Mouse (Mus musculus): ENCODE measurements at regions not wholly inside any gene's neighbourhood (a gene's known extent, or its start where the extent isn't known, plus 50 kb on each side); places are given as distances from the start of the nearest gene placed in this dataset.

DNA sequence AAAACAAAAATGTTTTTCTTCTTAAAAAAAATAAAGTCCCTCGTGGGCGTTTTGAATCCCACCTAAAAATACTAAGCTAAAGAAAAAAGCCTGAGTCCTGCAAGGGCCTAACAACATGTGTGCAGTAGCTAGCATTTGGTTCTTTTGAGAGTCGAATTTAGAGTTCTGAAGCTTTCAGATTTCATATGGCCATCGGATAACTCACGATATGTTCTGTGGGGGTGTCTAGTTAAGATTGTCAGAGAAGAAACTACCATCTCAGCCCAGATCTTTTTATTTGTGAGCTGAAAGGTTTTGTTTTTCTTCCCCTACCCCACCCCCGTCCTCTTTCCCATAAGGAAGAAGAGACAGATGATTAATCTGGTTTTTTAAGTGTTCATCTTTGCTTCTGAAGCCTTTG is 327.8 kb downstream of the Slc4a3 start:
- Histone ChIP-seq H3K4me3 (replicated peaks) (no peak overlapping the region), H3K27me3 (replicated peaks) (no peaks in the 10 kb centered on the region), H3K4me1 (no peaks in the 10 kb centered on the region), H3K36me3 (replicated peaks; ENCODE audit: low read length) (no peaks in the 10 kb centered on the region), H3K9me3 (peaks cover 21% of the 10 kb centered on the region)
- TF ChIP-seq FLI1 (IDR thresholded peaks at IDR 0.05; ENCODE audit: low read length) (no peak), GATA1 (IDR thresholded peaks at IDR 0.05; ENCODE audit: borderline replicate concordance, low read length) (no peak)

DNA sequence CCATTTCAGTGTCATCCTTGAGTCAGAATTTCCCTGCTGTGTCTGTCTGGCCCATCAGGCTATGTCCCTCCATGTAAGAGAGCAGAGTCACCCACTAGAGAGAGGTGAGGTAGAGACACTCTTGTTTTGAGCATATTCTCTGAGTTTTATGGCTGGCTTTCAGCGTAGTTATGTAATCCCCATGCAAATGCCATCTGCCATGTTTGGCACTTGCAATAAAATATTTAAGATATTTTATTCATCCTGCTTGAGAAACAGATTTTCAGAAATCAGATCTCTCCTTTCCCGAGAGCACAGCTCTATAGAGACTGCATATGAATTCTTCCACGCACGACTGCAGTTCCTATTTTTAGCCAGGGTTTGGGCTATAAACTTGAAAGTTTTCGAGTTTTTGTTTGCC is 331.1 kb downstream of the Slc4a3 start:
- peaks cover 8% of the 10 kb centered on the region for H3K9me3 ChIP-seq
- H3K4me3 ChIP-seq (replicated peaks): no peak overlapping the region
- H3K4me1 ChIP-seq: no peaks in the 10 kb centered on the region
- H3K27me3 ChIP-seq (replicated peaks): no peaks in the 10 kb centered on the region
- H3K36me3 ChIP-seq (replicated peaks; ENCODE audit: low read length): no peaks in the 10 kb centered on the region
- TF ChIP-seq GATA1 (IDR thresholded peaks at IDR 0.05; ENCODE audit: borderline replicate concordance, low read length): no peak
- no peak for TF ChIP-seq FLI1 (IDR thresholded peaks at IDR 0.05; ENCODE audit: low read length)

DNA sequence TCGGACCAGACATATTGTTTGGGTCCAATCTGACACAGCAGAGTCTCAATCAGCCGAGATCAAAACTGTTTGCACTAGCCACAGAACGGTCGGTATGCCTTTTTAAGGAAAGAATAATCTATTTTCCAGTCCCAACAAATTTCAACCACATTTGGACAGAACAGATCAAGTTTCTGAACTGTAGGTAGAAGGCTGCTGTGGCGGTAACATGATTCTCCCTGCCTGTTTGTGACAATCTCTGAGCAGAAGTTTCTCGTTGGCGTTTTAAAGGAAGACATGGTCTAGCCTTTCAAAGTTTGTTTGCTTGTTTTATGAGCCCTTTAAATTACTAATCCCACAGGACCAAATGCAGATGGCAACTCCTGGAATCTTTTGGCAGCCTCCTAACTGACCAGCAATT is 339.6 kb downstream of the Slc4a3 start:
- no peak for TF ChIP-seq GATA1 (IDR thresholded peaks at IDR 0.05; ENCODE audit: borderline replicate concordance, low read length)
- no peak for TF ChIP-seq FLI1 (IDR thresholded peaks at IDR 0.05; ENCODE audit: low read length)
- peaks cover 4% of the 10 kb centered on the region; the same call in 1 of the 2 replicates for H3K9me3 ChIP-seq
- no peak overlapping the region for H3K4me3 ChIP-seq (replicated peaks)
- no peaks in the 10 kb centered on the region for H3K4me1 ChIP-seq
- no peaks in the 10 kb centered on the region for H3K36me3 ChIP-seq (replicated peaks; ENCODE audit: low read length)
- H3K27me3 ChIP-seq (replicated peaks): no peaks in the 10 kb centered on the region

DNA sequence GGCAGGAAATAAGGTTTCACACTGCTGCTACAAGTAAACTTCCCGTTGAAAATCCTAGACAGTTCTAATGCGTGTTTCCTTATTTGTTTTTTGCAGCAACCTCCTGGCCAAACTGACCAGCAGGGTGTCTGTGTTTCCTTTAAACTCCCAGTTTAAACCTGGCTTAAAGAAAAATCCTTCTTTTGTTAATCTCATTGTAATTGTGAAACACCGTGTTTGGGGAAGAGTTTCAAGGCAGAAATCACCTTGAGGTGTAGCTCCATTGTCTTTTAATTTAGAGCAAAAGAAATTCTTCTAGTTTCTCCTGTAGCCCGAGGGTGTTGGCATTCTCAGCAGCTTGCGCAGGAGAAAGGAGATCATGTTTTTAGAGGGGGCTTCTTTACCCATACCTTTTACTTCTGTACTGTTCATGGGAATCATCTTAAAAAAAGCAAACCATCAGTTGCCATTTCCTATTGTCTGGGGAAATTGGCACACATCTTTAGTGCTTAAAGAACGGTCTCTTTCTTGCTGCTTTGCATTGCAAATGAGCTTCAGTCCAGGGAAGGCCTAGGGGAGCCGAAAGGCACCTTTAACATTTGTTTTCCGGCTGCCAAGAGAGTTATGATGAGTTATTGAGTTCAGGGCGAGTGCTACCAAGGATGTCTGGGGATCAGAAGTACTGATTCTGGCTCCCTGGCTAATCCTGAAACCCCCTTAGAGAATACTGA is 342.6 kb downstream of the Slc4a3 start:
- Histone ChIP-seq H3K4me1 (no peaks in the 10 kb centered on the region), H3K27me3 (replicated peaks) (no peaks in the 10 kb centered on the region), H3K4me3 (replicated peaks) (no peak overlapping the region), H3K36me3 (replicated peaks; ENCODE audit: low read length) (no peaks in the 10 kb centered on the region), H3K9me3 (peaks cover 27% of the 10 kb centered on the region)
- no peak for TF ChIP-seq FLI1 (IDR thresholded peaks at IDR 0.05; ENCODE audit: low read length)

DNA sequence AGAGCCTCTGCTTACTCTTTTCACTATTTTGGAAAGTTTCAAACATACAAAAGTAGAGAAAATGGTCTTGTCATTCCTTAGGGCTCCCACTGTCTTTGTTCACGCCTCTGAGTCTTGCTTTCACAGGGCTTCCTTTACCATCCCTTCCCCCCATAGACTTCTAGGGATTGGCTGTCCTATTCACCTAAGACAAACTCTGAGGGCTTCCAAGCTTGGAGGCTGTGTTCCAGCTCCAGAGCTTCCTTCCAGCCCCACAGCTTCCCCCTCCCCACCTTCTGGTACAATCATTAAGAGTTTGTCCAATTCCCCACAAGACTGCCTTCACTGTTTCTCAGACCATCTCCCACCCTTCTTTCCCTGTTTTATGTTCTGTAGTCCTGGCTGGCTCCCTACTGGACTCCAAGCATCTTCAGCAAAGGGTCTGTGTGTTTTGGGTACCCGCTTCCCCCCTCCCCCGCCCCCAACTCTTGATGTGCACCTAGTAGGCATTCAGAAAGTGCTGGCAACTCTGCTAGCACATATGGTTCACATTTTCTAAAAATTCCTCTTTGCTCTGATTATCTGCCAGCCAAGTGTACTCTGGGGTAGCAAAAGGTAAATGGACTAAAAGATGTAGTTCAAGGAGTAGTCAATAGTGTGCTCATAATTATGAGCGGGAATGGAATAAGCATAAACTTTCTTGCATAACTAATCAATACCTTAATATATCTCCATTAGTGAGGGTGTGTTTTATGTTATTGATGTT is 344.0 kb downstream of the Slc4a3 start:
- H3K9me3 ChIP-seq: peaks cover 37% of the 10 kb centered on the region
- no peaks in the 10 kb centered on the region for H3K4me1 ChIP-seq
- H3K4me3 ChIP-seq (replicated peaks): no peak overlapping the region
- no peaks in the 10 kb centered on the region for H3K27me3 ChIP-seq (replicated peaks)
- TF ChIP-seq FLI1 (IDR thresholded peaks at IDR 0.05; ENCODE audit: low read length) (no peak), GATA1 (IDR thresholded peaks at IDR 0.05; ENCODE audit: borderline replicate concordance, low read length) (no peak)
- no peaks in the 10 kb centered on the region for H3K36me3 ChIP-seq (replicated peaks; ENCODE audit: low read length)

DNA sequence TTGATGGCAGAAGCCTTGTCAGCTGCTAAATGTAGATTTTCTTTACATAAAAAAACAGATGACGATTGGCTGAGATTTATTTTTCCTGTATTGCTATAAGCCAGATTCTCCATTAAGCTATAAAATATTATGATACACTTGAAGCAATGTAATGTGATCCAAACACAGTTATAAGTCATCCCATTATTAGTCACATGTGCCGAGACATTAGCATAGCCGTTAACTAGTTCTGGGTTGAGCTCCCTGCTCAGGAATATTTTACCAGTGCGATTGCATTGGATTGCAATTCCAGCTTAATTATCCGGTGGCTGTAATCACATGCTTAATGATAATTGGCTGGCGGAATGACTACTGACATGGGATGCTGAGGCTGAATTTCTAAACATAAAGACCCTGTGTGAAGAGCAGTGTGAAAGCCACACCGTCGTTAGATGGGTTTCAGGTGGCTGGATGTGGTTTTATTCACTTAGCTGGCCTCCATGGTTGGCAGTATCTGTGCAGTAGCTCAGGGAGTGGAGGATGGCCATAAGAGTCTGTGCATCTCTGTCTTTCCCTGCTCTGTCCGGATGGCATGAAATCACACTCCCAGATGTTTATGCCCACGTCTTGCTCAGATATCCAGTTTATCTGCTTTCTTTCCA is 344.7 kb downstream of the Slc4a3 start:
- H3K27me3 ChIP-seq (replicated peaks): no peaks in the 10 kb centered on the region
- peaks cover 42% of the 10 kb centered on the region for H3K9me3 ChIP-seq
- TF ChIP-seq FLI1 (IDR thresholded peaks at IDR 0.05; ENCODE audit: low read length) (no peak), GATA1 (IDR thresholded peaks at IDR 0.05; ENCODE audit: borderline replicate concordance, low read length) (no peak)

DNA sequence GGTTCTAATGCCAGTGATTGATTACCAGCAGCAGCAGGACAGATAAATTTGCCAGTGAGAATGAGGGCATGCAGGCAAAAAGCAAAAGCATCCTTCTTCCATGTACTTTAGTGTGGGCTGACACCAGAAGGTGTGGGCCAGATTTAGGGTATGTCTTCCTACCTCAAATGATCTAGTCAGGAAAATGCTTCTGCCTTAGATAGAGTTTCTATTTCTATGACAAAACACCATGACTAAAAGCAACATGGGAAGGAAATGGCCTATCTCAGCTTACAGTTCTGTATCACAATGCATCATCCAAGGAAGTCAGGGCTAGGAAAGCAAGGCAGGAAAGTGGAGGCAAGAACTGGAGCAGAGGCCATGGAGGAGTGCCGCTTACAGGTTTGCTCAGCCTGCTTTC is 349.5 kb downstream of the Slc4a3 start:
- Histone ChIP-seq H3K9me3 (peaks cover 44% of the 10 kb centered on the region), H3K27me3 (replicated peaks) (no peaks in the 10 kb centered on the region), H3K36me3 (replicated peaks; ENCODE audit: low read length) (no peaks in the 10 kb centered on the region), H3K4me3 (replicated peaks) (no peak overlapping the region), H3K4me1 (no peaks in the 10 kb centered on the region)
- no peak for TF ChIP-seq GATA1 (IDR thresholded peaks at IDR 0.05; ENCODE audit: borderline replicate concordance, low read length)
- TF ChIP-seq FLI1 (IDR thresholded peaks at IDR 0.05; ENCODE audit: low read length): no peak

More for the DNA sequence above, 344.7 kb downstream of the Slc4a3 start:
- Histone ChIP-seq H3K4me3 (replicated peaks) (no peak overlapping the region), H3K4me1 (no peaks in the 10 kb centered on the region), H3K36me3 (replicated peaks; ENCODE audit: low read length) (no peaks in the 10 kb centered on the region)

DNA sequence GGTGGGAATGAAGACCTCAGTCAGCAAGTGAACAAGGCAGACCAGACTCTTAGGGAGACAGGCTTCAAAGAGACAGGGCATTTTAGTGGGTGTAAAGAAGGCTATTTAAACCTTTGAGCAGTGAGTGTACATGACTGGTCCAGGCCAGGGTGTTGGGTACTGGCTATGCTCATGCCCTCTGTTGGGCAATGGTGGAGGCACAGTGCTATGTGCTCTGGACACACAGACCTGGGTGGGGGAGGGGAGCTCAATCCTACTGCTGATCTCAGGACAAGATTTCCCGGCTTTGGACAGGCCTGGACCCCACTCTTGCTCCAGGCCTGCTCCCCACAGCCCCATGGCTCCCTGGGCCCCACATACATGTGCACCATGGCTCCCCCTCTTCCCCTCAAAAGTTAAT is 355.1 kb downstream of the Slc4a3 start:
- H3K27me3 ChIP-seq (replicated peaks): no peaks in the 10 kb centered on the region
- H3K4me3 ChIP-seq (replicated peaks): no peak overlapping the region
- no peak for TF ChIP-seq GATA1 (IDR thresholded peaks at IDR 0.05; ENCODE audit: borderline replicate concordance, low read length)
- TF ChIP-seq FLI1 (IDR thresholded peaks at IDR 0.05; ENCODE audit: low read length): no peak

DNA sequence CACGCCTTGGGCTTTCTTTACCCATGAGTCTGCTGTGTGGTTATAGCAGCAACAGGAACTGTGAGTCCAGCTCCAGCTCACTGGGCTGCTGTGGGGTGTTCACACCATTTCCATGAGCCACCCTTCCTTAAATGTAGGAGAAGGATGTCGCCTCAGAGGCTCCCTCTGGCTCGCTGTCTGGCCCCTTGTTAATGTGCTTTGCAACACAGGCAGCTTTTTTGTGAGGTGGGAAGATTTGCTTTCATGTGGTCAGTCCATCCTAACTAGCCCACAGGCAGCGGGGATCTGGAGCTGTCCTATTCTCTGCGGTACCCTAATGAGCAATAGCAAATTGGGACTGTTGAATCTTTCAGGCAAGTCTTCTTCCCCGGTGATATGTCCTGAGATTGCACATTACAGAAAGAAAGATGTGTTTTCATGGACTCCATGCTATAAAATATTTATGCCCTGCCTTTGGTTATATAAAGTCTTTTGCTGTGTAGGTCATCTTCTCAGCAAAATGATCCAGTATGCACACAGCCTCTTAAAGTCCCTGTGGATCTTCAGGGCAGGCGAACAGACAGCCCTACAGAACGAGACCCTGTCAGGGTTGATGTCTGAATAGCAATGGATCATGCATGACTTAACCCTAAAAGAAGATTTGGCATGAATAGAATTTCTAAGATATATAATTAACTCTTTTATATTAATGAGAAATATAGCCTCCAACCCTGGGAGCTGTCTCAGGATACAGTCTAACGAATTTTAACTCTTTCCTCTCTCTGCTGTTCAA is 359.8 kb downstream of the Slc4a3 start:
- Histone ChIP-seq H3K4me3 (replicated peaks) (no peak overlapping the region), H3K9me3 (peaks cover 24% of the 10 kb centered on the region), H3K36me3 (replicated peaks; ENCODE audit: low read length) (no peaks in the 10 kb centered on the region), H3K27me3 (replicated peaks) (no peaks in the 10 kb centered on the region), H3K4me1 (no peaks in the 10 kb centered on the region)
- TF ChIP-seq GATA1 (IDR thresholded peaks at IDR 0.05; ENCODE audit: borderline replicate concordance, low read length) (no peak), FLI1 (IDR thresholded peaks at IDR 0.05; ENCODE audit: low read length) (no peak)

More for the DNA sequence above, 355.1 kb downstream of the Slc4a3 start:
- no peaks in the 10 kb centered on the region for H3K36me3 ChIP-seq (replicated peaks; ENCODE audit: low read length)
- H3K4me1 ChIP-seq: no peaks in the 10 kb centered on the region
- peaks cover 20% of the 10 kb centered on the region for H3K9me3 ChIP-seq
